Mouse (Mus musculus): ENCODE results near the gene Tex14. TPM values are rescaled to one million over a fixed set of nuclear protein-coding genes. Genes with fewer than 3 reads are reported as not detected.
"Not testable (repeated sequence)": the region's sequence is repeated elsewhere in the genome, so short reads cannot be mapped to it uniquely, and the experiment has no call there.

Tex14 gene
- polyA plus RNA-seq, 1 experiment from 2014 or later = not detected

DNA sequence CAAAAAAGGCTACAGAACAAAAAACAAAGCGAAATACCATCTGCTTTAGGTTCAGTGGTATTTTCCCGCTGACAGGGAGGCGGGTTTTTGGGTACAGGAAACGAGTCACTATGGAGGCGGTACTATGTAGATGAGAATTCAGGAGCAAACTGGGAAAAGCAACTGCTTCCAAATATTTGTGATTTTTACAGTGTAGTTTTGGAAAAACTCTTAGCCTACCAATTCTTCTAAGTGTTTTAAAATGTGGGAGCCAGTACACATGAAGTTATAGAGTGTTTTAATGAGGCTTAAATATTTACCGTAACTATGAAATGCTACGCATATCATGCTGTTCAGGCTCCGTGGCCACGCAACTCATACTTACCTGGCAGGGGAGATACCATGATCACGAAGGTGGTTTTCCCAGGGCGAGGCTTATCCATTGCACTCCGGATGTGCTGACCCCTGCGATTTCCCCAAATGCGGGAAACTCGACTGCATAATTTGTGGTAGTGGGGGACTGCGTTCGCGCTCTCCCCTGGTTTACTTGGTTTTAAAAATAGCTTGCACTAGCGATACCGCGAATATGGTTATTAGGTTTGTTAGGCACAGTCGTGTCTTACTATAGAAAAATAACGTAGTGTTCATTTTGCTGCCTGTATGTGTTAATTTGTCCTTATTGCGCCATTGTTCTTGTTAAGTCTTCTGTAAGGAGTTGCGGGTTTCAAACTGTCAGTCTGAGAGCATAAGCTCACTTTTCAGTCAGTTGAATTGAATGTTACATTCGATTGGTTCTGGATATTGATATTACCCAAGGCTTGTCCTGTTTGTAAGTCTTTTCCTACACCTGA lies 17.9 kb downstream of the Tex14 start:
- H3K36me3 ChIP-seq (ENCODE audit: control insufficient read depth, insufficient read depth, low read length) = no peaks in the 10 kb centered on the region
- H3K4me3 ChIP-seq (ENCODE audit: low read depth, low read length) = peak overlapping the region; percentile 26
- peak overlapping the region; percentile 56 for H3K9ac ChIP-seq (ENCODE audit: low read depth, low read length)
- WGBS = 1% methylated on average over 26 of the region's 26 CpGs
- H3K27me3 ChIP-seq (ENCODE audit: control insufficient read depth, insufficient read depth, low read length) = no peaks in the 10 kb centered on the region
- H3K4me2 ChIP-seq (replicated peaks; ENCODE audit: low read depth, low read length) = peak overlapping the region; percentile 45
- H3K27ac ChIP-seq (ENCODE audit: low read depth, low read length) = peak overlapping the region; percentile 48
- H3K9me3 ChIP-seq (ENCODE audit: control insufficient read depth, low read length) = no peaks in the 10 kb centered on the region
- DNase-seq (ENCODE audit: low spot score) = peak; percentile 83
- ATAC-seq (ENCODE audit: low FRiP score) = peak; percentile 85
- no peaks in the 10 kb centered on the region; the same call in 1 of the 2 replicates for H3K4me1 ChIP-seq (replicated peaks; ENCODE audit: control insufficient read depth, insufficient read depth, low read length)

DNA sequence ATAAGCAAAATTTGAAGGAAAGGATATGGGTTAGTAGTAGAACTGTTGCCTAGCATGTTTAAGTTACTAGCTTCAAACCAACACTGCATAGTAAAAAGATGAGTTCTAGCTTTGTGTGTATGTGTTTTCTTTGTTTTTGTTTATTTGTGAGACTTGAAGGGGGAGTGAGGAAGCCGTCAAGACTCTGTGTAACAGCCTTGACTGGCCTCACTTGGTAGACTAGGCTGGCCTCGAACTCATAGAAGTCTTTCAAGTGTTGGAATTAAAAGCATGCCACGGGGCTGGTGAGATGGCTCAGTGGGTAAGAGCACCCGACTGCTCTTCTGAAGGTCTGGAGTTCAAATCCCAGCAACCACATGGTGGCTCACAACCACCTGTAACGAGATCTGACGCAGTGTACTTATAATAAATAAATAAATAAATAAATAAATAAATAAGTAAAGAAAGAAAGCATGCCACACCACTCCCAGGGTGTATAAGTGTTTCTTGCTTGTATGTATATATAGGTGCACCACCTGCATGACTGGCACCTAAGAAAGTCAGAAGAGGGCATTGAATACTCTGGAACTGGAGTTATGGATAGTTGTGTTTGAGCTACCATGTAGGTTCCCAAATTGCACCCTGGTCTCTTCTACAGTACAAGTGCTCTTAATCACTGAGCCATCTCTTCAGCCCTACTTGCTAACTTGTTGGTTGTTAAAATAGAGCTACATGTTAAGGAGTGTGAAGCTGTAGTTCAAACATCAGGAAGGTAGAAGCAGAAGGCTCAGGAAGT lies 18.9 kb downstream of the Tex14 start:
- peak overlapping the region; percentile 47; the same call in 1 of the 2 replicates for H3K27ac ChIP-seq (ENCODE audit: low read depth, low read length)
- no peaks in the 10 kb centered on the region for H3K36me3 ChIP-seq (ENCODE audit: control insufficient read depth, insufficient read depth, low read length)
- no peaks in the 10 kb centered on the region for H3K27me3 ChIP-seq (ENCODE audit: control insufficient read depth, insufficient read depth, low read length)
- H3K9me3 ChIP-seq (ENCODE audit: control insufficient read depth, low read length) = no peaks in the 10 kb centered on the region
- DNase-seq (ENCODE audit: low spot score) (peak; percentile 46), ATAC-seq (ENCODE audit: low FRiP score) (no peak)
- no peak overlapping the region for H3K4me2 ChIP-seq (replicated peaks; ENCODE audit: low read depth, low read length)
- H3K4me1 ChIP-seq (replicated peaks; ENCODE audit: control insufficient read depth, insufficient read depth, low read length) = no peaks in the 10 kb centered on the region; the same call in 1 of the 2 replicates
- 54% methylated on average over 6 of the region's 6 CpGs for WGBS
- H3K4me3 ChIP-seq (ENCODE audit: low read depth, low read length) = no peak overlapping the region
- H3K9ac ChIP-seq (ENCODE audit: low read depth, low read length) = no peak overlapping the region

DNA sequence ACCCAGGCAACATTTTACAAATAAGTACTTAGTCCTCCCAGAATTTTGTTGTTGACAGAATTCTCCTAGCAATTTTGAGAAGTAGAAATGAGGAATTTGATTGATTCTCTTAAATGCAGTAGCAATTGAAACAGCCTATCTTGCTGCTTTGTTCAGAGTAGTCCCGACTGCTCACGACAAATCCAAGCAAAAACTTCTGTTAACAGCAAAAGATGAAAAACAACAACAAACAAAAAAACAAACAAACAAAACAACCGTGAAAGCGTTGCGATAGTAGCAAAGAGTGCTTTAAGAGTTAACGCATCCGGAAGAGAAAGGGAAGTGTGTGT lies 21.2 kb downstream of the Tex14 start:
- peak overlapping the region; percentile 25 for H3K4me2 ChIP-seq (replicated peaks; ENCODE audit: low read depth, low read length)
- no peak for ATAC-seq (ENCODE audit: low FRiP score)
- H3K4me3 ChIP-seq (ENCODE audit: low read depth, low read length) = peak overlapping the region; percentile 25
- no peaks in the 10 kb centered on the region for H3K27me3 ChIP-seq (ENCODE audit: control insufficient read depth, insufficient read depth, low read length)
- H3K4me1 ChIP-seq (replicated peaks; ENCODE audit: control insufficient read depth, insufficient read depth, low read length) = no peaks in the 10 kb centered on the region; the same call in 1 of the 2 replicates
- no peaks in the 10 kb centered on the region for H3K9me3 ChIP-seq (ENCODE audit: control insufficient read depth, low read length)
- H3K9ac ChIP-seq (ENCODE audit: low read depth, low read length) = no peak overlapping the region; the same call in 1 of the 2 replicates
- no peak for DNase-seq (ENCODE audit: low spot score)
- no peaks in the 10 kb centered on the region for H3K36me3 ChIP-seq (ENCODE audit: control insufficient read depth, insufficient read depth, low read length)
- no peak overlapping the region for H3K27ac ChIP-seq (ENCODE audit: low read depth, low read length)
- under 1% methylated on average over 7 of the region's 7 CpGs for WGBS

DNA sequence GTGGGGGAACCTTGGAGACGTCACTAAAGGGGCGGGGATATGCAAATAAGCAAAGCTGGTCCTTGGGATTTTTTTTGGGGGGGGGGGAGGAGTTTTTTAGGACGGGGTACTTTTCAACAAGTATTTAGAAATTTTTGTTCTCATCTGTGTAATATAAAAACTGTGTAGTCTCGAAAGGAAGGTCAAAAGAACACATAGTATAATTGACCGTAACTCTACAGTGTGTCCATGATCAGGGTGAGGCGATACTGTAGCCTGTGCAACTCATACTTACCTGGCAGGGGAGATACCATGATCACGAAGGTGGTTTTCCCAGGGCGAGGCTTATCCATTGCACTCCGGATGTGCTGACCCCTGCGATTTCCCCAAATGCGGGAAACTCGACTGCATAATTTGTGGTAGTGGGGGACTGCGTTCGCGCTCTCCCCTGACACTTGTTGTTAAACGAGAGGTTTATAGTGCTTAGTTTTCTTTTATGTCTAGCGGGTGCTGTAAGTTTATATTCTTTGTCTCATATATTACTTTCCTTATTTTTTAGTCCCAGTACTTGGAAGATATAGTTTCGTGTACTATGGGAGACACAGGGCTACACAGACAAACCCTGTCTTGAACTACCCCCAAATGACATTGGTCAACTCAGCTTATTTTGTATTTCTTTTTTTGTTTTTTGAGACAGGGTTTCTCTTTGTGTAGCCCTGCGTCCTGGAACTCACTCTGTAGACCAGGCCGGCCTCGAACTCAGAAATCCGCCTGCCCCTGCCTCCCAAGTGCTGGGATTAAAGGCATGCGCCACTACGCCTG lies 21.8 kb downstream of the Tex14 start:
- not testable (repeated sequence) for H3K9me3 ChIP-seq (ENCODE audit: control insufficient read depth, low read length); H3K36me3 ChIP-seq (ENCODE audit: control insufficient read depth, insufficient read depth, low read length); H3K9ac ChIP-seq (ENCODE audit: low read depth, low read length); H3K4me1 ChIP-seq (replicated peaks; ENCODE audit: control insufficient read depth, insufficient read depth, low read length); H3K4me2 ChIP-seq (replicated peaks; ENCODE audit: low read depth, low read length); H3K27me3 ChIP-seq (ENCODE audit: control insufficient read depth, insufficient read depth, low read length)
- ATAC-seq (ENCODE audit: low FRiP score) (peak; percentile 93), DNase-seq (ENCODE audit: low spot score) (peak; percentile 86)
- H3K4me3 ChIP-seq (ENCODE audit: low read depth, low read length) = peak overlapping the region; percentile 25
- H3K27ac ChIP-seq (ENCODE audit: low read depth, low read length) = 0 out of 2 replicates have a peak overlapping the region, but pooled peaks have one; percentile 19
- WGBS = 2% methylated on average over 23 of the region's 24 CpGs

DNA sequence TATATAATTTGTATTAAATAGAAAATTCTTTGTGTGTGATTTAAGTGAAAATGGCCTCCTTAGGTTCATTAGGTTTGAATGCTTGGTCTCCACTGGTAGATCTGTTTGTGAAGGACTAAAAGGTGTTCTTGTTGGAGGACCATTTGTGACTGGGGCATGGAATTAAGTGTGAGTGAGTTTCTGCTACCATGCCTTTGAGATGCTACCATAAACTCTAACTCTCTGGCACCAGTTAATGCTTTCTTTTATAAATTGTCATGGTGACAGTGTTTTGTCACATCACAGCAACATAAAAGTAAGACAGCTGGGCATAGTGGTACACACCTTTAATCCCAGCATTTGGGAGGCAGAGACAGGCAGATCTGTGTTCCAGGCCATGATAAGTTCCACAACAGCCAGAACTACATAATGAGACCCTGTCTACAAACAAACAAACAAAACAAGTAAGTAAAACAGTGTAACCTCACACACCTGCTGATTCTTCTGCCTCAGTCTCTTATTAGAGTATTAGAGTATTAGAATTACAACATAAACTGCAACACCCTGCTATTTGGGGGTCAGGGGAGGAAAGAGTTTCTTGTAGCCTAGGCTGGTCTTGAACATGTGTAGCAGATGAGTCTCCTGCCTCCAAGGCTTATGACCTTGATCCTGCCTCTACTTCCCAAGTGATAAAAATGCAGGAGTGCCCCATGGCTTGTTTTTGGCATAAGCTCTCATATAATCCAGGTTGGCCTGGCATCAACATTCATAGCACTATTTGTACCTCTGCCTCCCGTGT lies 22.6 kb downstream of the Tex14 start:
- Histone ChIP-seq H3K4me2 (replicated peaks; ENCODE audit: low read depth, low read length) (no peak overlapping the region), H3K4me3 (ENCODE audit: low read depth, low read length) (no peak overlapping the region), H3K9ac (ENCODE audit: low read depth, low read length) (no peak overlapping the region), H3K9me3 (ENCODE audit: control insufficient read depth, low read length) (no peaks in the 10 kb centered on the region), H3K27me3 (ENCODE audit: control insufficient read depth, insufficient read depth, low read length) (no peaks in the 10 kb centered on the region), H3K36me3 (ENCODE audit: control insufficient read depth, insufficient read depth, low read length) (no peaks in the 10 kb centered on the region), H3K27ac (ENCODE audit: low read depth, low read length) (0 out of 2 replicates have a peak overlapping the region, but pooled peaks have one; percentile 19), H3K4me1 (replicated peaks; ENCODE audit: control insufficient read depth, insufficient read depth, low read length) (no peaks in the 10 kb centered on the region)
- 61% methylated on average over 1 of the region's 1 CpGs for WGBS
- no peak for ATAC-seq (ENCODE audit: low FRiP score)
- DNase-seq (ENCODE audit: low spot score) = peak; percentile 30

DNA sequence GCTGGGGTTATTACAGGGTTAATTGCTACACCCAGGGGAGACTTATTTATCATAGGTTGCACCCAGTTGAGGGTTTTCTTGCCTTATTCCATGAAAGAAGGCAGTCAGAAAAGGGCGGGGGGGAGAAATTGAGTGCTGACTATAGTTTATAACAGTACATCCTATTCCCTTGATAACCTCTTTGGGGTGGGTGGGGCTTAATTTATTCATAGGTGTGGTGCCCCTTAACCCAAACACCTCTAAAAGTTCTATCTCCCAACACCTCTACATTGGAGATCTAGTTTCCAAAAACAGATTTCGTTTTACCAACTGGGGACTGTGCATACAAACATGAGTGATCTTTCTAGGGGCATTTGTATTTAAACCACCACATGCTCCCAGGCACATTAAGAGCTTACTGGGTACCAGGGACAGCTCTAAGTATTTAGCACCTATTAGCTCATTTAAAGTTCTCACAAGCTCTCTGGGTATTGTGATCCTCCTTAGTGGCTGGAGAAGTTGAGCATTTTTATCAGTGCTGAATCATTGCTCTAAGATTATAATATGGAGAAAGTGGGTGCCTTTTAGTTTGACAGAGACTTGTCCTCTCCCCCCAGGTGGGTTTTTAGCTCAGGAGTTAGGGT lies 23.3 kb downstream of the Tex14 start:
- no peaks in the 10 kb centered on the region for H3K9me3 ChIP-seq (ENCODE audit: control insufficient read depth, low read length)
- no peak for DNase-seq (ENCODE audit: low spot score)
- no peak overlapping the region for H3K4me2 ChIP-seq (replicated peaks; ENCODE audit: low read depth, low read length)
- 81% methylated on average over 2 of the region's 2 CpGs for whole genome bisulfite sequencing
- no peak overlapping the region for H3K4me3 ChIP-seq (ENCODE audit: low read depth, low read length)
- no peaks in the 10 kb centered on the region for H3K27me3 ChIP-seq (ENCODE audit: control insufficient read depth, insufficient read depth, low read length)
- no peaks in the 10 kb centered on the region for H3K4me1 ChIP-seq (replicated peaks; ENCODE audit: control insufficient read depth, insufficient read depth, low read length)
- no peak overlapping the region for H3K9ac ChIP-seq (ENCODE audit: low read depth, low read length)
- no peak for ATAC-seq (ENCODE audit: low FRiP score)
- H3K27ac ChIP-seq (ENCODE audit: low read depth, low read length) = no peak overlapping the region
- no peaks in the 10 kb centered on the region for H3K36me3 ChIP-seq (ENCODE audit: control insufficient read depth, insufficient read depth, low read length)

DNA sequence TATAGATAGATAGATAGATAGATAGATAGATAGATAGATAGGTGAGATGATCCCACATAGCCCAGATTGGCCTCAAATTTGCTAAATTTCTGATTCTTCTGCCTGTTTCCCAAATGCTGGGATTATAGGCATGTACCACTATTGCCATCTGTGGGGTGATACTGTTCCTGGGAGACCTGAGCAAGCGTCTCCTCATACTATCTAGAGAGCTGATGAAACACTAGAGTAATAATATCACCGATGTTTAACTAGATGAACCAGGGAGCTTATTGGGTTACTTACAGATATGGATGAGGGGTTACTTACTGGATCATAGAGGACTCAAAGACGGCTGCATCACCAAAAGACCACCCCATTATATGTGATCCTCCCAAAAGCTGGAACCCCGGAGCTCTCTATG lies 24.5 kb downstream of the Tex14 start:
- ATAC-seq (ENCODE audit: low FRiP score) = no peak
- Histone ChIP-seq H3K4me1 (replicated peaks; ENCODE audit: control insufficient read depth, insufficient read depth, low read length) (0 out of 2 replicates have a peak, but pooled peaks cover 2% of the 10 kb centered on the region), H3K4me2 (replicated peaks; ENCODE audit: low read depth, low read length) (no peak overlapping the region), H3K9ac (ENCODE audit: low read depth, low read length) (no peak overlapping the region), H3K27ac (ENCODE audit: low read depth, low read length) (no peak overlapping the region), H3K4me3 (ENCODE audit: low read depth, low read length) (no peak overlapping the region), H3K9me3 (ENCODE audit: control insufficient read depth, low read length) (no peaks in the 10 kb centered on the region), H3K36me3 (ENCODE audit: control insufficient read depth, insufficient read depth, low read length) (no peaks in the 10 kb centered on the region), H3K27me3 (ENCODE audit: control insufficient read depth, insufficient read depth, low read length) (no peaks in the 10 kb centered on the region)
- WGBS = 82% methylated on average over 4 of the region's 4 CpGs
- DNase-seq (ENCODE audit: low spot score) = no peak

Data from hindbrain, embryonic 11.5 days (tissue).